Mouse (Mus musculus) left cerebral cortex, adult 8-10 months (tissue): ENCODE measurements around the gene Wnt3a. TPM values are rescaled to one million over a fixed set of nuclear protein-coding genes. Genes with fewer than 3 reads are reported as not detected.
A peak's percentile ranks its signal among the peaks of the same experiment; 100 is the strongest.
"Not testable (repeated sequence)": the region's sequence is repeated elsewhere in the genome, so short reads cannot be mapped to it uniquely, and the experiment has no call there.

Experiments
- DNase-seq, 2 experiments: peaks; one replicate each; pipeline ENCODE4 v3.0.0; 2022; ENCODE audit warnings: low spot score in 2 of 2
- total RNA-seq, 4 experiments: library from RNA; stranded (reverse); gene quantifications; 2 replicates each; pipeline ENCODE4 v1.2.4; 2022

Wnt3a gene
- total RNA-seq, 4 experiments from 2014 or later: not detected

DNA sequence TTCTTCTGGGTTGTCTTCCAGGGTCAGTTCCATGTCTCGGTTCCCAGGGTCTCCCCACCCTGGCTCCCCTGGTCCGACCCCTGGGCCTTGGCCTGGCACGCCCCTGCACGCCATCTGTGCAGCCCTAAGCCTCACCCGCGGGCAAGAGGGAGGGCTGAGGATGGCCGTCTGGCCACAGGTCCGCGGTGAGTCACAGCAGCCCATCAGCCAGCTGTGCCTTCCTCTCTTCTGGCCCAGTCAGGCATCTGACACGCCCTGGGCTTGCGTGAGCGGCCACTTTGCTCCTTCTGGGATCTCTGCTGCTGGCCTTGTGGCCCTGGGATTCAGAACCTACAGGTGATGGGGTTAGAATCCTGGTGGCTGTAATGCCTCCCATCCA is 17.6 kb upstream of the Wnt3a start:
- no peak for DNase-seq

GRCm38 (mm10) chr11:59307422-59308163 is 17.0 kb upstream of the Wnt3a start:
- DNase-seq: peak; percentile 63 to 66

DNA sequence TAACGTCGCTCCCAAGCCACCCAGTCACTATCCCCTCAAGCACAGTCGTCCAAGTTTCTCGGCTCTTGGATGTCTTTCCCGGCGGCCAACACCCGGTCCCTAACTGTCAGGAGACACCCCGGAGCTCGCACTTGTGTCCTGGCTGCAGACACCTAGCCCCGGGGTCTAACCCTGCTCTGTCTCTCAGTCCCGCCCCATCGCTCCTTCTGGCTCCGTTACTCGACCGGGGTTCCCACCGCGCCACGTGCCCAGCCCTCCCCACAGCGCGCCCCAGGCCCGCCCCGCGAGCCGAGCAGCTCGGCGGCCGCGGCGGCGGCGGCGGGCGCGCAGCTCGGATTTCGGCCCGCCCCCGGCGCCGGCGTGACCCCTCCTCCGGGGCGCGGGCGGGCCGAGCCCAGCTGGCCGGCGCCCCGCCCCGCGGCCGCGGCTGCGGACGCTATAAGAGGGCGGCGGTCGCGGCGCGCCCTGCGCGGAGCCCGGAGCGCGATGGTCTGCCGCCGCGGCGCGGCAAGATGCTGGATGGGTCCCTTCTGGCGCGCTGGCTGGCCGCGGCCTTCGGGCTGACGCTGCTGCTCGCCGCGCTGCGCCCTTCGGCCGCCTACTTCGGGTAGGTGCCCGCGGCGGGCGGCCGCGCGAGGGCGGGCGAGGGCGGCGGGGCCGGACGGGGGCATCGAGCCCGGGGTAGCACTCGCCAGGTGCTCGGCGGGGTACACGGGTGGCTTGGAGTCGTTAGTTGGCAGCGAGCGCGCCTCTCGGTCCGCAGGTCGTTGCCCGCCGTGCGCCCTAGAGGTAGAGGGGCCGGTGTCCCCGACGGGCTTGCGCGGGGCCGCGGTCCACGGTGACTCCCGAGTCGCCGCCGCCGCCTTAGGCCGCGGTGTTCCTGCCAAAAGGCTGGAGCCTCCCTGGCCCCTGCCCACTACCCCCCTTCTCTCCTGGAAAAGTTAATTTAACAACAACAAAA is 16.2 kb upstream of the Wnt3a start, which contains the start of gene Wnt9a:
Gene Wnt9a (plus strand): TSS at position 468 of the 961 bp plus-strand sequence.
- DNase-seq: no peak

GRCm38 (mm10) chr11:59305821-59306215 is 15.3 kb upstream of the Wnt3a start:
- peak in 1 of 2 experiments; percentile 47 for DNase-seq

GRCm38 (mm10) chr11:59305008-59305820 is 14.7 kb upstream of the Wnt3a start:
- DNase-seq: peak in 1 of 2 experiments; percentile 83

DNA sequence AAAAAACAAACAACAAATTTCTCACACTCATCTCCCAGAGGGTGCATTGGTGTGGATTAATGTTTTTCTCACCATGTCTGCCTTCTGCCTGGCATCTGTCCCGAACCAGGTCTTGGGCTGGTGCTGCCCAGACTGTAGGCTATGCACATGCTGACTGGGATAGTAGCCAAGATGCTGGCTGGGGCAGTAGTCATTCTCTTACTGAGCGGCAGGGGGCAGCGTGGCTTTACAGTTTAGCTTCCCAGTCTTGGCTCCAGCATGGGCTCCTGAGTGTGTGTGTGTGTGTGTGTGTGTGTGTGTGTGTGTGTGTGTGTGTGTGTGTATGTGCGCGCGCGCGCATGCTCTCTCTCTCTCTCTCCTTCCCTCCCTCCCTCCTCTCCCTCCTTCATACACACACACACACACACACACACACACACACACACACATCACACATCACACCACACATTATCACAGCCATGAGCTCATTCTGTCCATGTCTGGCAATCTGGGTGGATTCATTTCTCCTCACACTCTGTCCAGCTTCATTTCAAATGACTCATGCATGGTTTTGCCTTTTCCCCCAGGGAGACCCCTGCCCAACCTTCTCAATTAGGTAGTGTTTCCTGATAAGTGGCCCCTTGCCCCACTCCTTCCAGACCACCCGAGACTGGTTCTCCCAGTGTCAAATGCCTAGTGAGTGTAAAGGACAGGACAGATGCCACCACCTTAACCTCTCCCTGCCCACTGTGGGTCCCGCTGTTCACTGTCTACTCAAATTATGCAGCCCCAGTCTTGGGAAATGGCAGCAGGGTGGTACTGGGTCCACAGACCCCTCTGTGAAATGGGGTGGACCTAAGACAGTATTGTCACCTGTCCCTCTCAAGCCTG is 12.4 kb upstream of the Wnt3a start:
- DNase-seq: peak in 1 of 2 experiments; percentile 85

GRCm38 (mm10) chr11:59301053-59301452 is 10.5 kb upstream of the Wnt3a start:
- DNase-seq: not testable (repeated sequence)

- no peak for DNase-seq
Observed at GRCm38 (mm10) chr11:59300185-59300584, 9.6 kb upstream of the Wnt3a start.

DNA sequence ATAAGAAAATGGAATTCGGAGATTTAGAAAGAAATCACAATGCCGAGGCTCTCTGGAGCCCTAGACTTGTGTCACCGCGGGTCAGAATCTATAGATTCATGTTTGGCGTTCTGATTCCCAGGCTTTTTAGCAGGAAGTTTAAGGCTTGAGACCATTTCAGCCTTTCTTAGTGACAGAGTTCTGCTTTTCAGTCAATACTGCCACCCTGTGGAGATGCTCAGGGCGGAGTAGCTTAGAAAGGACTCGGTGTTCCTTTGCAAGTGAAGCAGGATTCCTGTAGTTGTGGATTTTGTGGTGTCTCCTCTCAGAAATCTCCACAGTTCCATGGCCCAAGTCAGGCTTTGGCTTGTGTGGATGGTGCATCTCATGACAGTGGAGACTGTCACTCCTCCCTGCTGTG is 7.4 kb upstream of the Wnt3a start:
- no peak for DNase-seq

GRCm38 (mm10) chr11:59293616-59294015 is 3.1 kb upstream of the Wnt3a start:
- DNase-seq: no peak

- no peak for DNase-seq
Observed at GRCm38 (mm10) chr11:59289706-59290105, 846 bp downstream of the Wnt3a start.

DNA sequence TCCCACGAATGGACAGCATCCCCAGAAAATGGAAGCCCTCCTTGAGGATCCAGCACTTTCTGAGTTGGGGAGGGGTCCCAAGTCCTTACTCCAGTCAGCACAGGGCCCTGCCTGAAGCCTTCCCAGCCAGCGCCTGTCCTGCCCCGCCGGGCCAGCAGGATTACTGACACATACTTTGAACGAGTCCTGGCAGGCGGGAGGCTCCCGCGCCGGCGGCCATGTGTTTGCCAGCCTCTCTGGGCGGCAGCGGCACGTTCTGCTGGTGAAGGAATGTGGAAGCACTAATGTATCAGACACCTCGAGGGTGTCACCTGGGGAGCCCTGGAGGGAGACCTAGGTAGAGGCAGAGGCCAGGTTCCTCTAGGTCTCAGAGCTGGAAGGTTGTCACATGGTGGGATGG is 6.4 kb downstream of the Wnt3a start:
- DNase-seq: no peak

DNA sequence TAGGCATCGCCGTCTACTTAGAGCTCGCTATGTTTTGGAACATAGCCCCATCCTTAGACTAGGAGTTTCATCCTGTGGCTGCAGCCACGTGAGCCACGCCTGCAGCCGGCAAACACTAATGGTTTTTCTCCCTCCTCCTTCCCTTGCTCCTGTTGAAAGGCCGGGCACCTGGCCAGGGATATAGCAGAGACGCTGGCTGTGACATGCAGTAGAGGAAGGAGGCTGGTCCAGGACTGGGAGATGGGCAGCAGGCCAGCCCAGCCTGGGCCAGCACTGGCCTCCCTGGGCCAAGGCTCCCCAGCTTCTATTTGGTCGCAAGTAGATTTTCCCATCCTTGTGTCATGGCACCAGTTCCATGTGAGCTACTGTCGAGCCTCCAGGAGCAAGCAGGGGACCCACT is 7.6 kb downstream of the Wnt3a start:
- DNase-seq: no peak

GRCm38 (mm10) chr11:59282111-59282510 is 8.4 kb downstream of the Wnt3a start:
- DNase-seq: no peak

- no peak for DNase-seq
Observed at GRCm38 (mm10) chr11:59278047-59278446, 12.5 kb downstream of the Wnt3a start.

- DNase-seq: no peak
Observed at GRCm38 (mm10) chr11:59276877-59277276, 13.7 kb downstream of the Wnt3a start.

DNA sequence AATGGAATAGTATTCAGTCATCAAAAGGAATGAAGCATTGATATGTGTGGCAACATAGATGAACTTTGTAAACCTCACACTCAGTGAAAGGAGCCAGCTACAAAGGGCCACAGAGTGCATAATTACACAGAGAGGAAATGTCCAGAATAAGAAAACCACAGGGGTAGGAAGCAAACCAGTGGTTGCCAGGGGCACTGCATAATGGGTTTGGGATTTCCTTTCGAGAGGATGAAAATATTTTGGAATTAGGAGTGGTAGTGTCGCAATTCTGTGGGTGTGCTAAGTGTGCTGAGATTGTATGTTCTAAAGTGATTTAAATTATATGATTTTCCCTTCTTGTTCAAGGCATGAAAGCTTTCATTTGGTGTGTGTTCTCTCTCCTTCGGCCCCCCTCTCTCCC is 16.4 kb downstream of the Wnt3a start:
- no peak for DNase-seq

GRCm38 (mm10) chr11:59266727-59267126 is 23.8 kb downstream of the Wnt3a start:
- DNase-seq: no peak

DNA sequence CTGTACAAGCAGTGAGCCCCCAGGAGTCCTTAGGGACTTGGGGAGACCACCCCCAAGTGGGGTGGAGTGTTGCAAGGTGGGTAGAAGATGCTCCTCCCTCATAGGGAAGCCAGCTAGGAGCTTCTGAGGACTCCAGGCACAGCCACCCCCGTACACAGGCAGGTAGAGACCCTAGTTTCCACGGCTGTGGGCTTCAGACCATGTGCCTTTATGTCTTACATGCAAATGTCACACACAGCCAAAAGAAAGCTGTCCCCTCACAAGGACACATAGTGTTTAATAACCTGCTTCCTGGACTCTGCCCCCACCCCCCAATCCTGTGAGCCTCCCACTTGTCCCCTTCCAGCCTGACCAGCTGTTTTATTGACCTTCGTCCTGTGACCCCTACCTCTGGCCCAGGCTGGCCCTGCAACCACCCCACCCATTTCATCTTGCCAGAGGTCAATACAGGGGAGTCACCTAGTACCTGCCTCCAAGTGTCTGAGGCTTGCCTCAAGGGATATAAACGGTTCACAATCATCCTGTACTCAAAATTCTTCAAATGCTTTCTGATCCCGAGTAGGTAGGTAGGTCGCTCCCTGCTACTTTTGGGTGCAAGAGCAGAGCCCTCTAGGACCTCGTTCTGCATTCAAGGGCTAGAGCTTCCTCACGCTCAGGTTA is 25.3 kb downstream of the Wnt3a start:
- DNase-seq: no peak

GRCm38 (mm10) chr11:59264593-59264992 is 26.0 kb downstream of the Wnt3a start:
- DNase-seq: no peak
